Mouse (Mus musculus) right cerebral cortex, adult 18-20 months (tissue): ENCODE measurements around the gene Gm44965.
"Not testable (repeated sequence)": the region's sequence is repeated elsewhere in the genome, so short reads cannot be mapped to it uniquely, and the experiment has no call there.

Experiments used
- DNase-seq: peaks from one replicate; pipeline ENCODE4 v3.0.0; 2022; ENCODE audit warnings: mixed read lengths

Gene Gm44965

DNA sequence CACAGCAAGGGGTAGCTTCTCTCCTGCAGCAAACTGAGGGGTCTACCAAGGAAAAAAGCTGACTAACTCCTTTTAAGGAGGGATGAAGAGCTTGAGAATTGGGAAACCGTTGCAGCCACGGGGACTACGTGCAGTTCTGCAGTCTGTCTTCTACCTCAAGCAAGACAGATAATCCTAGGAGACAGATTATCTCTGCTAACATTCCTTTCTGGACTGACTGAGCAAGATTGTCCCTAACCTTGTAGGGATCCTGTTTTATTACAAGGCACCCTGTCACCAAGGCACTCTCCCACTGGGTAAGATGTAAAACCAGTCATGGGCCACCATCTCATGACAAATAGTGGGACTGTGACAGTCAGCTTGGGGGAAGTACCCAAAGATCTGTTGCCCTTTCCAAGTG is 12.5 kb upstream of the Gm44965 start:
- no peak for DNase-seq

DNA sequence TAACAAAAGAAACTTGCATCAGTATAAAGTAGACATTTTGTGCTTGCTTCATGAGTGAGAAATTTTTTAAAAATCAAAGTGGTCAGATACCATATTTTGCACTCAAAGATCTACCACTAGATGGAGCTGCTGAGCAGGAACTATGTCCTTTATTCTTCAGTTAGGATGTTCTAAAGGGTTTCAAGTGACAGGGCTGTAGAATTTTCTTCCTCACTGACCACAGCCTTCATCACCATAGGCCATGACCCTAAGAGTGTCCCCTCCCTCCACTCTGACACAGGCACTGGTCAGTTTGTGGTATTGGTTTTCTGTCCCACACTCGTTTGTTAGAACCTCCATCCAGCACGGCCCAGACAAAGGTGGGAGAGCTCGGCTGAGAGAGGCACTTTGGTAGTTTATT is 11.7 kb upstream of the Gm44965 start:
- no peak for DNase-seq

DNA sequence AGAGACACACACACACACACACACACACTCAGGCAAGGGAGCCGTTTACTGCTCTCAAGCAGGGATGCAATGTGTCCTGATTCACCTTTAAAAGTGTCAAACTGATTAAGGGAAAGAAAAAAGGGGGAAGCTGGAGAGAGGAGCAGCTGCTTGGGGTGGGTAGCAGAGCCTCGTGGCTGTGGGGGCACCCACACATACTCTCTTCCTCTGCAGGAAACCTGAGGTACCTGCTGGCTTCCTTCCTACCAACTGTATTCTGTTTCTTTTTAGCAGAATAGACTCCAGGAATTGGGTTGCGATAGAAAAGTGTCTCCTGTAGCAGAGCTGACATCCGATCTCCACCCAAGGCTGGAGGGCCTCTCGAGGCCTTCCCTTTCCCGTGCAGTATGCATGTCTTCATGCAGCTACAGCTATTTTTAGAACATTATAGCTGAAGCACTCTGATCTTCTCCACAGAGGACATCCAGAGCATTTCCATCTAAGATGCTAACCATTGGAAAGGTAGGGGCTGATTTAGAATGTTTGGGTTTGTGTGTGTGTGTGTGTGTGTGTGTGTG is 4.5 kb upstream of the Gm44965 start, which contains the start of gene Gm45021:
Gene Gm45021, plus strand, starts transcription at position 417 of the 557 bp plus-strand sequence.
- DNase-seq: no peak

DNA sequence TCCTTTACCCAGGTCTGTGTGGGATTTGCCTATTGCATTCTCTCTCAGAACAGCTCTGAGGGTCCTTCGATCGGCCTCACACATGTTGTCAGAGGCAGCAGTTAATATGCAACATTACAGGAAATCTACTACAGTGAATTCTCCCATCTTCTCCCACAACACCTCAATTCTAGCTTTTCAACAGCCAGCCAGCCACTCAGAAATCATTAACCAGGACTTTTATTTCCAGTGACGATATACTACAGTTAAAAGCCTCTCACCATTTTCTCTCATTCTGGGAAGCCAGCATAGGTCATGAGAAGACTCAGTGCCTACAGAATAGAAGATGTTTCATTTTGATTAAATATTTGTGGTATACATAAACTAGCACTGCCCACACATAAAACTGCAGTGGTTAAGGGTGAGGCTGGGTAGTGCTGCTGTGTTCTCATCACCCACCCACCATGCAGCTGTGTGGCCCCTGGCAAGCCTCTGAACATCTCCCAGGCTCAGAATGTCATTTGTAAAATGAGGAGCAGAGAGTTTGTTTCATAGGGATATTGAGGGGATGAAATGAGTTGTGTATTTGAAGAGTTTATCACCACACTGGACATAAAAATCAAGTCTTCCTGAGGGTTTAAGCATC is 2.4 kb upstream of the Gm44965 start:
- DNase-seq: no peak

DNA sequence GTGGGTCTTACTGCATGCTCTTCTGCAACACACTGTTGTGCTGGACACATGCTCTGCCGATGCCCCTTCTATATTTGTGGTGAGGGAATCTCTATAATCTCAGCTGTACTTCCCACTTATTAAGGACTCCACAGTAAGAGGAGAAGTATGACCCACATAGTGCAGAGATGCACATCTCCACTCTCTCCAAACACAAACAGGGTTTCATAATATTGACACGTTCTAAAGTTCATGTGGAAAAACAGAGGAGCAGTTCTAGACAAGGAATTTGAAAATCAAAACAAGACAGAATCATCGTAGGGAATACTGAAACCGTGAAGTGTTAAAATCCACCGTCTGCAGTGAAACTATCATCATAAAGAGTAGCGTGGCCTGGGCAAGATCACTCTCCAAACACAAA is 1.9 kb upstream of the Gm44965 start:
- DNase-seq: no peak

DNA sequence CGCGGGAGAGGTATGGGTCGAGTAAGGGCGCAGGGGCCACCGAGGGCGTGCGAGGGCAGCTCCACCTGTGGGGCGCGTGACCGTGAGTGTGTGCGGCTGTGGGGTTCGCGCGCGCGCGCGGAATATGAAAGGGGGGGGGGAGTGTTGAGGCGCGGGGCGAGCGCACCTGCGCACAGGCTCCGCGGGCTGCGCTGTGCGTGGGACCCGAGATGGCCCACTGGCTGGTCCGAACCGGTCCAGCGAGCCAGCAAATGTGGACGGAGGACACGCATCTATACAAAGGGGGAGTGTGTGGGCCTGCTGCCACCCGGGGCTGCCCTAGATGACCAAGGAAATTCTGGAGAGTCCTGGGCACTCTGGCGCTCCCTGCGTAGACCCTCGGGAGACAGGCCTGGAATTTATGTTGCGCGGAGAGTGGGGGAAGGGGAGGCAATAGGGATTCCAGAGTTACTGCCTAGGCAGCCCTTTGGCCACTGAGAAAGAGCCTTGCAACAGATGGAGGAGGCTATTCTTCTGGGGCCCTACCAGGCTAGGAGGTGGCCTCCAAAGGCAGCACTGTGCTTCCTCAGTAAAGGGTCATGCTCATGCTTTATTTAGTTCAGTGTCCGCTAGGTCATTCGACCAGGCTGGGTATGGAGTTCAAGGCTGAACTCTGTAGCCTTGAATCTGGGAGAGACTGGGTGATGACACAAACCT is 450 bp downstream of the Gm44965 start:
- no peak for DNase-seq

DNA sequence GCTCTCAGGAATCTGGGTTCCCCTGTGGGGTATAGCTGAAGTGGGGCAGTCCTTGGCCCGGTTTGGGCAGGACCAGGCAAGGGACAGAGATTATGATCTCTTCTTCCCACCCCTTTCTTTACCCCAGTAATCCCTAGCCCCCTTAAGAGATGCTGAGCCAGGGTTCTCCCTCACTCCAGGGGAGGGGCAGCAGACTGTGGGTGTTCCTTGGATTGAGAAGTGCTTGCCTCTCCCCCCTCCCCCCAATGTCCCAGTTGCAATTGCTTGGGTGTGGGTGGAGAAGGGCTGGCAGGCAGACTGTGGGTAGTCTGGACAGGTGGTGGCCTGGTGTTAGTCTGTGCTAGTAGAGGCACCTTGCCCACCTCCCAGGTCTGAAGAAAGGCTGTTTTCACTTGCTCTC is 1.5 kb downstream of the Gm44965 start:
- DNase-seq: peak; percentile 64

DNA sequence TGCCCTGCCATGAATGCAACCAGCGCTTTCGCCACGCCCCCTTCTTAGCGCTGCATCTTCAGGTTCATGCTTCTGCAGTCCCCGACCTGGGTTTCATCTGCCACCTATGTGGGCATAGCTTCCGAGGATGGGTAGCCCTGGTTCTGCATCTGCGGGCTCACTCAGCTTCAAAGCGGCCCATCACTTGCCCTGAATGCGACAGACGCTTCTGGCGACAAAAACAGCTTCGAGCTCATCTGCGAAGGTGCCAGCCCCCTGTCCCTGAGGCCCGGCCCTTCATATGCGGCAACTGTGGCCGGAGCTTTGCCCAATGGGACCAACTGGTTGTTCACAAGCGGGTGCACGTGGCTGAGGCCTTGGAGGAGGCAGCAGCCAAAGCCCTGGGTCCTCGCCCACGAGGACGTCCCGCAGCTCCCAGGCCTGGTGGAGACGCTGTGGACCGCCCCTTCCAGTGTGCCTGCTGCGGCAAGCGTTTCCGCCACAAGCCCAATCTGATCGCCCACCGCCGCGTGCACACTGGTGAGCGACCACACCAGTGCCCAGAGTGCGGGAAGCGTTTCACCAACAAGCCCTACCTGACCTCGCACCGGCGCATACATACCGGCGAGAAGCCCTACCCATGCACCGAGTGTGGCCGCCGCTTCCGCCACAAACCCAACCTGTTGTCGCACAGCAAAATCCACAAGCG is 2.9 kb downstream of the Gm44965 start:
- no peak for DNase-seq

DNA sequence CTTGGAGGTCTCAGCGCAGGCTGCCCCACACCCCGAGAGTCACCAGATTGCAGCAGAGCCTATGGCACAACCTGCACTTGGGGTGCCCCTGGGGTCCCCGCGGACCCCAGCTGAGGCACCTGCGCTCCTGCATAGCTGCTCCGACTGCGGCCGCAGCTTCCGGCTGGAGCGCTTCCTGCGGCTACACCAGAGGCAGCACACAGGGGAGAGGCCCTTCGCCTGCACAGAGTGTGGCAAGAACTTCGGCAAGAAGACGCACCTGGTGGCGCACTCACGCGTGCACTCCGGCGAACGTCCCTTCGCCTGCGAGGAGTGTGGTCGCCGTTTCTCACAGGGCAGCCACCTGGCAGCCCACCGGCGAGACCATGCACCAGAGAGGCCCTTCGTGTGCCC is 3.5 kb downstream of the Gm44965 start:
- DNase-seq: no peak

DNA sequence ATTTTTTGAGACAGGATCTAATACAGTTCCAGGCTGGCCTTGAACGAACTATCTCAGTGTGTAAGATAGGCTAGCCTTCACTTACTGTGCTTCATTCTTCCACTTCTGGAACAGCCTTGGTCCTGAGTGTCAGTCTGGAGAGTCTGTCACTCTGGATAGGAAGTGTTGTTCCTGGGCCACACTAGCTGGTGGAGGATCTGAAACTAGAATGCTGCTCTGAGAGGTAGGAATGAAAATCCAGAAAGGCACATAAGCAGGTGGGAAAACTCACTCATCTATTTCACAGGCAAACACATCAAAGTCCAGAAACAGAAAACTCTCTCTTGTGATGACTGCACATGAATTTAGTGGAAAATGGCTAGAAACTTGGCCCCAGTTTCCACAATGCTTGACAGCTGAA is 6.9 kb downstream of the Gm44965 start:
- DNase-seq: no peak

DNA sequence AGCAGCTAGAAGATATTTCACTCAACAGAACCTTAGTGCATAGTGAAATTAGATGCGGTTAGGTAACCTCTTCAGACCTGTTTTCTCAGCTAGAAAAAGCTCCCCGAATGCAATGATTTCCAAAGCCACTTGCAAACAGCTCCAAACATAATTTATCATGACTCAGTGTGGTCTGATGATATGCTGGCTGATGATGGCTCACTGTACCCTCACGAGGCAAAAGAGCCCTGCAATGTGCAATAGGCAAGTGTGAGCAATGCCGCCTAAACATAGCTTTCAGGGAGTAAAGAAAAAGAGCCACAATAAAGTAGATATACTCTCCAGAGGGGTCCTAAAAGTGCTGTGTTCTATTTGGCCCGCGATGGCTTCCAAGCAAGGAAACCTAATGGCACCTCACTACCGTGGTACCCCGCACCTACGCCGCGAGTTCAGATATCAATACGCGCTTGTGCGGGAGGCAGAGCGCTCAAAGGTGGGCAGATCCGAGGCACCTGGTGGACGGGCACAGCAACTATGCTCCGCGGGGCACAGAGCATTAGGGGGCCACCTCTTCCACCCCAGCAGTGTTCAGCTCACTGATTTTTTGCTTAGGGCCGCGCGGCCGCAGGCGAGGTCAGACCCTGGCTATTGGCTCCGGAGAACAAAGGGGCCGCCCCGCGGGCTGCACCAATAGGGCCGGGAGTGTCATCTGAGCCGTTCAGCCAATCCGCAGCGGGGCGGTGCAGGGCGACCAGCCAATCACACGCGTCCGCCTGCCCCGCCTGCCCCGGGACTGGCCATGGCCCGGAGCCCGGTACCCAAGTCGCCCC is 7.7 kb downstream of the Gm44965 start, which contains the start of gene Zfp775:
Gene Zfp775, plus strand, starts transcription at position 793 of the 809 bp plus-strand sequence.
- DNase-seq: peak; percentile 98

DNA sequence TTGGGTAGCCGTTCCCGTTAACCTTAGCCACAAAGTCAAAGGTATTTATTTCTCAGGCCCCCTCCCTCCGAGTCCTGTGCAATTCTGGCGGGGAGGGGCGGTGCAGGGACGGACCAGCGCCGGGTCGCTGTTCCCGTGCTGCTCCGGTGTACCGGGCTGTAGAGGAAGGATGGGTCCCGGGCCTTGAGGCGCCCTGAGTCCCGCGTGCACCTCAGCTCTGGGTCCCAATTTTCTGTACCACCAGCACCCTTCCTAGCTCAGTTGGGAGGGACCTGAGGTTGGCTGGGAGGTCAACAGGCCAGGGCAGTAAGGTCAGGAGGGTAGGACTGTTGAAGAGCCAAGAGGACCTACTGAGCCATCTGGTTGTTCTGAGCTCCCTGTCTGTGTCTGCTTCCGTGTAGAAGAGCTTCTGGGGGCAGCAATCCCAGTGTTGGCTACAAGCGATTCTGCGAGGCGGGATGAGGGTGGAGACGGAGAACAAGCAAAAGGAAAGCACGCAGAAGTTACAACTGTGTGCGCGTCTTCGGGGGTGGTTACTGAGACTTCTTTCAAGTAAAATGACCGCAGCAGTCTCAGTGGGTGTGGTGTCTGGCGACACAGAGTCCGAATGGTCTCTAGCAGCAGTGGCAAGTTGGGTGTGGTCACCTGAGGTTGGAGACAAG is 8.5 kb downstream of the Gm44965 start:
- peak; percentile 59 for DNase-seq

DNA sequence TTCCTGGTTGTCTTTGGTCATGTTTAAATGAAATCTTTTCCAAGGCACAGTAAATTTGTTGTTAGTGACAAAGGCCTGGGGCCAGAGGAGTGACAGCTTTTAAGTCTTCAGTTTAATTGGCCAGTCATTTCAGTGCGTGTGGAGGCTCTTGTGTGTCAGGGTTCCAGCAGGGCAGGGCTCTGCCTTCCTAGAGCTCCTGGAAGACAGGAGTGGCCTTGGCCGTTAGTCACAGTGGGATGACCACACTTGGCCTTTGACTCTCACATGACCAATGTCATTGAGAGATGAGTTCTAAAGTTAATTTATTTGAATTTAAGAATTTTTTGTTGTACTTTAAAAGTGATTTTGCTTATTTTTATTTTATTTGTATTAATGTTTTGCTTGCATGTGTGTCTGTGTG is 14.4 kb downstream of the Gm44965 start:
- DNase-seq: no peak

DNA sequence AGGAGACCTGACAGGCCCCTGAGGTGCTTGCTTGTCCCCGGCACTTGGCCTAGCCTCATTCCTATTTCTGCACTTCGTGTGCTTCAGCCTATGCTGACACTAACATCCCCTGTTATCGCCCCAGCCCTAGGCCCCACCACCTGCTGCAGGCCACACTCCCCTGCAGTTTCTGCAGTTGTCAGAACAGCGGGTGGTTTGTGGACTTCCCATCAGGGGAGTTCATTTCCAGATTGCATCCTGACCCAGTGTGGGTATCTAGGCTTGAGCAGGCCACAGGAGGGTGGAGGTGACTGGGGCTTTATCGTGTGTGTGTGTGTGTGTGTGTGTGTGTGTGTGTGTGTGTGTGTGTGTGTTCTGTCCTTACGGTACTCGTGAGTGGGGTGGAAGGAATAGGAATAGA is 15.8 kb downstream of the Gm44965 start:
- DNase-seq: no peak

DNA sequence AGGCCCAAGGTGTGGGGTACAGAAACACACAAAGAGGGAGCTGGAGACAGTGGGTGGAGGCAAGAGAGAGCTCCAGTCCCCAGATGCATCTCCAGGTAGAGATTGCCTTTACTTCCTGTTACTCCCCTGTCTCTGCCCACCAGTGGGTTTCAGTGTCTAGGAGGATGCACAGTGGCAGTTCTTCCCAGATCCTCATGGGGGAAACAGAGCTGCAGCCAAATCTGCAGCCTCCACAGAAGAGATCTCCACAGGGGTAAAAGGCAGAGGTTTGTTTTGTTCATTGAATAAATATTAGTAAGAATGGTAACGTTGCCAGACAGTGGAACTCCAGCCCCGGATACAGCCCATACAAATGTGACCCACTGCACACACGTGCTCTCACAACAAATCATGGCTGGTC is 16.9 kb downstream of the Gm44965 start:
- DNase-seq: no peak

DNA sequence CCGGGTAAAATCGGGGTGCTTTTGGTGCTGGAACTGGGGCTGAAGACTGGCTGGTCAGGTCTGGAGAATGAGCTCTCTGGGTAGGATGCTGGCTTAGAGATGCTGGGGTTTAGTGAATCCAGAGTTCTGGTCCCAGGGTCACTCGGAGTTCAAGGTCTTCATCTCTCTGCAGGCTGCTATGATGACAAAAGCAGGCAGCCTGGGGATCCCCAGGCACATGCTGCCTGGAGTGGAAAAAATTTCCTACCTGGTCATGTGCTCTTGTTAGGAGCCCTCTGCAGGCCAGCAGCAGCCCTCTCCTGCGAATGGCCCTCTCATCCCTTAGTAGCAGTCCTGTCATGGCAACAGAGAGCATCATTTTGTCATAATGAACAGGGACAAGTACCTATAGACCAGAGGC is 19.7 kb downstream of the Gm44965 start:
- DNase-seq: no peak

DNA sequence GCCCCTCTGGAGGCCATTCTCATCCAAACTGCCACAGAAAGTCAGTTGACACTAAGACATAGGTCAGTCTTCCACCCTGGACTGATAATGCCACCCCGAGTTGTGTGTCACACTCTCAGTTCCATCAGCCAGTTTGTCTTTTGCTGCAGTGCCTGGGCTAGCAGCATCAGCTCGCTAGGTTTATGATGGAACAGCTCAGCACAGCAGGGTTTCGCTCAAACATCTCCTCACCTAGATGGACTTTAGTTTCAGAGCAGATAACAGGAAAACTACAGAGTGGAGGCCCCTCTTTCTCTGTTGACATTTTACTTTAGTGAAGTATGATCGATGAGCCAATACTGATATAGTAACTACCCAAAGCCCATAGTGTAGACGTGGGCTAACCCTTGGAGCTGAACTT is 21.0 kb downstream of the Gm44965 start:
- no peak for DNase-seq

DNA sequence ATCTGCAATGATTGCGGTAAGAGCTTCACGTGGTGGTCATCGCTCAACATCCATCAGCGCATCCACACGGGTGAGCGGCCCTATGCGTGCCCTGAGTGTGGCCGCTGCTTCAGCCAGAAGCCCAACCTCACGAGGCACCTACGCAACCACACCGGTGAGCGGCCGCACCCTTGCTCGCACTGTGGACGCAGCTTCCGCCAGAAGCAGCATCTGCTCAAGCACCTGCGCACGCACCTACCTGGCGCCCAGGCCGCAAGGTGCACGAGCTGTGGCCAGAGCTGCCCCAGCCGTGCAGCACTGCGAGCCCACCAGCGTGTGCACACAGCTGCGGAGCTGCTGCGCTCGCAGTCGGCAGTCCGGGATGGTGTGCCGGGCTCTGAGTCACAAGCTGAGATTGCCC is 26.3 kb downstream of the Gm44965 start:
- DNase-seq: no peak

DNA sequence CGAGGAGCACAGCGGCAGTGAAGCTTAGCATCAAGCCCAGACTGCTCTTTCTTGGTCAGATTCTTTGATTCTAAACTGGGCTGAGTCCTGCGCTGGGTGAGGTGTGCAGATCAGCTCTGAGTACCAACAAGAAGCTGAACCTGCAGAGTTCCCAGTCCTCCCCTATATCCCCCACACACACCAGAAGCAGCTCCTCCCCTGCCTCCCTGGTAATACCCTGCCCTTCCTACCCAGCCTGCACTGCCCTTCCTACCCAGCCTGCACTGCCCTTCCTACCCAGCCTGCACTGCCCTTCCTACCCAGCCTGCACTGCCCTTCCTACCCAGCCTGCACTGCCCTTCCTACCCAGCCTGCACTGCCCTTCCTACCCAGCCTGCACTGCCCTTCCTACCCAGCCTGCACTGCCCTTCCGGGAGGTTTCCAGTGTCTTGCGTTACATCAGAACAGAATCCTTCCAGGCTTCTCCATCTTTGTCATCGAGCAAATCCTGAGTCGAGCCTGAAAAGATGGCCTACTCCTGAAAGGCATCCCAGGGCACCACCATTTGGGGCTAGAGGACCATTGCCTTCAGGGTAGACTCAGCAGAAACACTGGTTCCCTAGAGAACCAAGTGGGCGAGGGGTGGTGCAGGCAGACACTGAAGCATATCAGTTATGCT is 28.6 kb downstream of the Gm44965 start:
- not testable (repeated sequence) for DNase-seq

DNA sequence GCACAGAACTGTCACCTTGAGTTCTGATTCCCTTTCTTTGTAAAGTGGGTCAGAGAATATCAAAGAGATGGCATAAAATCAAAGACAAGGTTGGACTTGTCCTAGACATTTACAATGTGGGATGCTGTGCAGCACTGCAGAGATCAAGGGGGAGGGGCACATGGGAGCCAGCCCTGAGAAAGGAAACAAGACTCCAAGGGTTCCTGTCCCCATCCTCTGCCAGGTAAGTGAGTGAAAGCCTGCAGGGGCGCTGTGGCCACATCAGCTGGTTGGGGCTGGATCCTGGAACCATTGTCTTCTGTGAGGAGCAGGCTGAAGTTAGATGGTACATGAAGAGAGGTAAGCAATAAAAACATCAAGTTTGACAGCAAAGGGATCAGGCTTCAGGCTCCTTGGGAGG is 29.7 kb downstream of the Gm44965 start:
- no peak for DNase-seq

DNA sequence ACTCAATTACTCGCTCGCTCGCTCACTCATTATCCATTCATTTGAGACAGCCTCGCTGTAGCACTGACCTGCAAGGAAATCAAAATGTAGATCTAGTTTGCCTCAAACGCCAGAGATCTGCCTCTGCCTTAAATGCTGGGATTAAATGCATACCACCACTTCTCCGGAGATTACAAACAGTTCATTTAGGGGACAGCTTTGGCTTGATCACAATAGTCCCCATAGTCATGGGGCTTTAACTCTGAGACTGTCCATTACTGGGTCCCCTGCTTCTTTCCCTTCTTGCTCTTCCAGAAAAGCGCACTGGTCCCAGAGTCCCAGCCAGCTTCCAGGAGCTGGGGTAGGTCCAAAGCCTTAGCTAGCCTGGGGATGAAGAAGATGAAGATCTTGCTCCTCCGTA is 32.7 kb downstream of the Gm44965 start, which contains the start of gene AI854703:
Gene AI854703, plus strand, starts transcription at position 301 of the 400 bp plus-strand sequence.
- no peak for DNase-seq

DNA sequence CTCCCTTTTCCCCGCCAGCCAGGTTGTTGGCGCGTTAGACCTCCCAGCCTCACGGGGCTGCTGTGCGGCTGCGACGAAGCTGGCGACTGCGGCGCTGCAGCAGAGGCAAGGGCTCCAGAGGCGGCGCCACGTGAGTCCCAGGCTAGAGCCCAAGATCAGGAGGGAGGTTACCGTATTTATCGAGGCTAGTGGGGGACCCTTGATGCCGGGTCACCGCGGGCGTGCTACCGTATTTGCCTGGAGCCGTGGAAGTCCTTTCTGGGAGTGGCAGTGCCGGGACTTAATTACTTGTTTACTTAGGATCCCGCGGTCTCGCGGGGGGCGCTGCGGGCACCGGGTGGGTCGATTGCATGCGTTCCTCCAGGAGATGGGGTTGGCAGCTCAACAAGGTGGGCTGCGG is 33.2 kb downstream of the Gm44965 start:
- peak; percentile 75 for DNase-seq
